Mouse (Mus musculus): ENCODE results near the gene Slc25a24.

DNA sequence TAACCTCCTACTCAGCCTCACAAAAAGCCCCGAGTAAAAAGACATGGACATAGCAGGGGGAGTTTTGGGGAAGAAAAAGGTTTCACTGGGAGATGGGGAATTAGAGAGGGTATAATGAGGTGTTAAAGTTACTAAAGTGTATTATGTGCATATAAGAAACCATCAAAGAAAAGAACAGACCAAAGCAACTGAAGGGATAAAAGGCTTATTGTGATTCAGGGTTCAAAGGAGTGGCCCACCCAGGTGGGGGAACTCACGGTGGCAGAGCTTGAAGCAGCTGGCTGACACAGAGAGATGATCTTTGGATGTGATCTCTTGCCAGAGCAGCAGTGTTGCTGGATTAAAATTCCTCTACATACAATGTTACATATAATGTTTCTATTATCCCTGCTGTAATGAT lies 34.5 kb upstream of the Slc25a24 start:
- TF ChIP-seq CTCF (IDR thresholded peaks at IDR 0.05; ENCODE audit: low read depth, low read length), result no peak
- no peak for TF ChIP-seq POLR2A (IDR thresholded peaks at IDR 0.05; ENCODE audit: insufficient read depth, low read length)
